Mouse (Mus musculus) liver, adult (tissue): ENCODE measurements around the gene Pef1.

ENCODE experiments used
- GATA4 ChIP-seq: IDR thresholded peaks from 2 replicates; pipeline ENCODE4 v1.6.1; 2014; ENCODE audit warnings: mild to moderate bottlenecking, low read length; ENCODE audit not compliant: insufficient replicate concordance

Gene Pef1

DNA sequence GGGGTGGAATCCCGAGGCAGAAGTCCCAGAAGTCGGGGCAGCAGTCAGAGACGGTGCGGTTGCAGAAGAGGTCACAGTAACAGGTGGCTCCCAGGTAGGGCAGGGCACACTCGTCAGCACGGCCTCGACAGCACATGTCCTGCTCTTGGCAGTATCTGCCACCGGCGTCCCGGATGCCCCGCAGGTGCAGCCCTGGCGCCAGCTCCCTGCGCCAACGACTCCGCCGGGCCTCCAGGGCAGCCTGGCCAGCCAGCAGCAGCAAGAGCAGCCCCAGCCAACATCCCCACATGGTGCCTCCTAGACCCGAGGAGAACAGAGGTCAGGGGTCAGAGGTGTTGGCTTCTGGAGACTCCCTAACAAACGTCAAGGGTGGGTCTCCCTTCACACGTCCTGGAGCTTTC is 71.6 kb downstream of the Pef1 start:
- TF ChIP-seq GATA4 = no peak

DNA sequence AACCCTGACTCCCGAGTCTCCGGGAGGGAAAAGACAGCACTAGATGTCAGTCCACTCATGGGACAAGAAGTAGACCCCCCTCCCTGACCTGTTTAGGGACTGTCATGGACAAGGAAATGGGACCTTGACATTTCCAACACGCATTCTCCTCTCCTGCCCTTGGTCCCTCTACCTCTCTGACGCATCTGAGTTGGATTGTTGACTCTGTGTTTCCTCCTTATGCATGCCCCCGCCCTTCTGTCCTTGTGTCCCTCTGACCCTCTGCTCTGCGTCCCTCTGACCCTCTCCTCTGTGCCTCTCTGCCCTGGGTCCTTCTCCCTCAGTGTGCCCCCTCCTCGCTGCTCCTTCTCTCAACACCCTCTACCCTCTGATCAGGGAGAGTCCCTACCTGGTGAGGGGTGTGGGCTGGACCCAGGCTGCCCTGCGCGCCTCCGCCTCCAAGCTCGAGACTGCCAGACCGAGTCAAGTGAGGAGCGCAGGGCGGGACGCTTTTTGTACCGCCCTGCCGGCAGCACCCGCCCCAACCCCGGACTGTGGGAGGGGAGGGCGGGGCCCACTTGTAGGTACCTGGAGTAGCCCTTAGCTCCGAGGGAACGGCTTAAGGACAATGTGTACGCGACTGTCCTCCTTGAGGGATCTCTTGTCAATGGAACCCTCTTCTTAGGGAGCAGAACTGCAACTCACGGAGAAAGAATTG is 72.1 kb downstream of the Pef1 start:
- TF ChIP-seq GATA4 = no peak

DNA sequence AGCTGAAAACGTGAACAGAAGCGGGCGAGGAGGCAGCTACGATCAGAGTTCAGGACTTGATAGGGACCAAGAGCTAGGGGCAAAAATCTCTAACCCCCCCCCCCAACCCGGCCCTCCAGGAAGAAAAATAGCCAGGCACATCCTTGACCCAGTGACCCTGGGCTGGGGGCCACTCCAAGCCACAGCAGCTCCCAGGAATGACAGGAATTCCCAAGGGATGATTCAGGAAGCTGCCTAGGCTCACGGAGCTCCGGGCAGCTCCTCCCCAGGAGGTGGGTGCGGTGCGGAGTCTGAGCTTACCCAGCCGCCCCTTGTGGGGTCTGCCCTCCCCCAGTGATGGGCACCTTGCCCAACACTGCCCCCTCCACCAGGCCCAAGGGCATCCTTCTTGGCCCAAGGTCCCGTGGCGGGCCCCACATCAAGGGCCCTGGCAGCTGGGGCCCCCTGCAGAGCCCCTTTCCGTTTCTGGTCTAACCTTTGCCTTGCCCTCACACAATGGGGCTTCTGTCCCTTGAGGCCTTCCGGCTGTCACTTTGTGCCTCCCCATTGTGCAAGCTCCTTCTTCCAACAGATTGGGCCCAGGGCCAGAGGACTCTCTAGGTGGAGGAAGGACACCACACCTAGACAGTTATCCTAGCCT is 72.8 kb downstream of the Pef1 start, which contains the start of gene Tinagl1:
Gene Tinagl1 (minus strand): TSS at position 51 of the 640 bp plus-strand sequence.
- TF ChIP-seq GATA4 = no peak

GRCm38 (mm10) chr4:130176156-130176720 is 73.9 kb downstream of the Pef1 start:
- TF ChIP-seq GATA4 = no peak

DNA sequence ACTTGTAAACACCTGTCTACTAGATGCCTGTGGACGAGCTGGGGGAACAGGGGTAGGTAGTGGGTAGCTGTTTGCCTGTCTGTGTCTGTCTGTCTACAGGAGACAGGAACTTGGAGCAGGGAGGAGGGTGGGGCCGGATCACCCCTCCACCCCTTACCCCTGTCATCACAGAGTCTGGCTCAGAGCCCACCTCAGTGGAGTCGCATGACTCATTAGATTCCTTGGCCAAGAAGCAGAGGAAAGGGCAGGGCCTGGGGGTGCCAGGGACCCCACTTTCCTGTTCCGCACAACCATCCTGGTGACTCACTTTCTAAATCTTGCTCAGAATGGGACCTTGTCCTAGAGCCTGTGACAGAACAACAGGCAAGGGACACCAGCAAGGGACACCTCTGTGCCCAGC is 74.7 kb downstream of the Pef1 start:
- no peak; the same call in 1 of the 2 replicates for TF ChIP-seq GATA4

GRCm38 (mm10) chr4:130177536-130177935 is 75.2 kb downstream of the Pef1 start:
- no peak for TF ChIP-seq GATA4
